Mouse (Mus musculus) intestine, embryonic 14.5 days (tissue): ENCODE measurements at regions not wholly inside any gene's neighbourhood (a gene's known extent, or its start where the extent isn't known, plus 50 kb on each side); places are given as distances from the start of the nearest gene placed in this dataset.

ENCODE experiments used
- ATAC-seq: fragments of 200-750 bp; cut with Nextera tagmentation; replicated peaks from 2 replicates; pipeline ENCODE4 v1.8.0; 2017; ENCODE audit warnings: low read depth, moderate number of reproducible peaks, moderate TSS enrichment, moderate library complexity; ENCODE audit not compliant: low FRiP score, low TSS enrichment
- DNase-seq: peaks from one replicate; pipeline ENCODE4 v3.0.0-alpha.2; 2018; ENCODE audit warnings: low spot score
- H3K27ac ChIP-seq: fragments of 300-500 bp; sonication (generic); 2 replicates; pipeline ENCODE4 v1.5.1; 2014; ENCODE audit warnings: low read depth, mild to moderate bottlenecking, control low read depth
- H3K27me3 ChIP-seq: fragments of 300-500 bp; sonication (generic); replicated peaks from 2 replicates; pipeline ENCODE4 v1.6.1; 2014; ENCODE audit warnings: low read length, control low read depth; ENCODE audit not compliant: control insufficient read depth, insufficient read depth
- H3K36me3 ChIP-seq: fragments of 300-500 bp; sonication (generic); 2 replicates; pipeline ENCODE4 v1.6.1; 2014; ENCODE audit warnings: low read length, control low read depth; ENCODE audit not compliant: control insufficient read depth, insufficient read depth
- H3K4me1 ChIP-seq: fragments of 300-500 bp; sonication (generic); replicated peaks from 2 replicates; pipeline ENCODE4 v1.6.1; 2014; ENCODE audit warnings: low read length, control low read depth, mixed read lengths; ENCODE audit not compliant: control insufficient read depth, insufficient read depth
- H3K4me2 ChIP-seq: fragments of 300-500 bp; sonication (generic); 2 replicates; pipeline ENCODE4 v1.6.1; 2014; ENCODE audit warnings: low read length
- H3K4me3 ChIP-seq: fragments of 300-500 bp; sonication (generic); 2 replicates; pipeline ENCODE4 v1.5.1; 2014; ENCODE audit warnings: low read depth, low read length, control low read depth, mixed read lengths
- H3K9ac ChIP-seq: fragments of 300-500 bp; sonication (generic); 2 replicates; pipeline ENCODE4 v1.6.1; 2014; ENCODE audit warnings: mild to moderate bottlenecking, low read length
- H3K9me3 ChIP-seq: fragments of 300-500 bp; sonication (generic); 2 replicates; pipeline ENCODE4 v1.6.1; 2016; ENCODE audit warnings: low read length, control low read depth; ENCODE audit not compliant: control insufficient read depth
- WGBS: fragments of 180-500 bp; shearing (Covaris S2); extraction: QIAGEN DNeasy Blood & Tissue Kit; methylation state at CpG from one replicate; pipeline ENCODE4 v1.1.7; 2014; 5-methylcytosine and 5-hydroxymethylcytosine counted together

- no peaks in the 10 kb centered on the region for H3K36me3 ChIP-seq
- H3K9ac ChIP-seq = no peak overlapping the region
- no peaks in the 10 kb centered on the region for H3K27me3 ChIP-seq
- no peak overlapping the region for H3K4me3 ChIP-seq
- no peak overlapping the region for H3K4me2 ChIP-seq
- DNase-seq (no peak), ATAC-seq (no peak)
- H3K9me3 ChIP-seq = no peaks in the 10 kb centered on the region
- H3K4me1 ChIP-seq = no peaks in the 10 kb centered on the region; the same call in 1 of the 2 replicates
- whole genome bisulfite sequencing = 83% methylated on average over 10 of the region's 10 CpGs
- H3K27ac ChIP-seq = no peak overlapping the region
These were observed 291.1 kb upstream of the Igfbp3 start for GRCm38 (mm10) chr11:7504651-7505321.

DNA sequence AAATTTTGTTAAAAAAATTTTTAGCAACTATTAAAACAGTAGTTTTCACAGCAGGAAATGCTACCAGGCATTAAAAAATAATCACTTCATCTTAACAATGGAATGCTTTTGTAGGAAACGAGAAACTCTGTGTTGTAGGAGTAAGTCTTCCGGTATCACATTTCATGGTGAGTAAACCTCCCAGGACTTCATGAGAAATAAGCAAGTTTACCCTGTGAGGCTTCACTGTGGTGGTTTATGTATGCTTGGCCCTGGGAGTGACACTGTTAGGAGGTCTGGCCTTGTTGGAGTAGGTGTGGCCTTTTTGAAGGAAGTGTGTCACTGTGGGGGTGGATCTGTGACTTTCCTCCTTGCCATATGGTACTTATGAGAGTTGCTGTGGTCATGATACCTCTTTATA, 289.0 kb upstream of the Igfbp3 start:
- no peaks in the 10 kb centered on the region for H3K27me3 ChIP-seq
- no peak for ATAC-seq
- WGBS = 69% methylated on average over 2 of the region's 2 CpGs
- DNase-seq = no peak
- no peaks in the 10 kb centered on the region for H3K9me3 ChIP-seq
- H3K9ac ChIP-seq = no peak overlapping the region
- no peak overlapping the region for H3K27ac ChIP-seq
- no peaks in the 10 kb centered on the region for H3K36me3 ChIP-seq
- no peak overlapping the region for H3K4me3 ChIP-seq
- no peak overlapping the region for H3K4me2 ChIP-seq
- H3K4me1 ChIP-seq = no peaks in the 10 kb centered on the region

GRCm38 (mm10) chr11:7502045-7502444, 288.3 kb upstream of the Igfbp3 start:
- WGBS = 69% methylated on average over 2 of the region's 2 CpGs
- Histone ChIP-seq H3K27me3 (no peaks in the 10 kb centered on the region), H3K27ac (no peak overlapping the region), H3K9ac (no peak overlapping the region), H3K4me2 (no peak overlapping the region), H3K4me3 (no peak overlapping the region), H3K4me1 (no peaks in the 10 kb centered on the region), H3K36me3 (no peaks in the 10 kb centered on the region), H3K9me3 (no peaks in the 10 kb centered on the region)
- ATAC-seq (no peak), DNase-seq (no peak)

GRCm38 (mm10) chr11:7497803-7498202, 284.1 kb upstream of the Igfbp3 start:
- WGBS = 85% methylated on average over 6 of the region's 6 CpGs
- DNase-seq = no peak
- Histone ChIP-seq H3K36me3 (no peaks in the 10 kb centered on the region), H3K9me3 (no peaks in the 10 kb centered on the region), H3K27me3 (no peaks in the 10 kb centered on the region), H3K27ac (no peak overlapping the region), H3K9ac (no peak overlapping the region), H3K4me2 (no peak overlapping the region), H3K4me3 (no peak overlapping the region), H3K4me1 (no peaks in the 10 kb centered on the region)
- ATAC-seq = no peak

GRCm38 (mm10) chr11:7473832-7474545, 260.3 kb upstream of the Igfbp3 start:
- Histone ChIP-seq H3K4me3 (no peak overlapping the region), H3K36me3 (no peaks in the 10 kb centered on the region), H3K9ac (no peak overlapping the region), H3K9me3 (no peaks in the 10 kb centered on the region), H3K27me3 (no peaks in the 10 kb centered on the region), H3K4me1 (no peaks in the 10 kb centered on the region), H3K27ac (no peak overlapping the region), H3K4me2 (no peak overlapping the region)
- WGBS = 66% methylated on average over 7 of the region's 7 CpGs
- DNase-seq (no peak), ATAC-seq (no peak; the same call in 1 of the 2 replicates)

GRCm38 (mm10) chr11:7465522-7465921, 251.8 kb upstream of the Igfbp3 start:
- H3K4me2 ChIP-seq = no peak overlapping the region
- H3K9ac ChIP-seq = no peak overlapping the region
- H3K36me3 ChIP-seq = no peaks in the 10 kb centered on the region
- H3K4me1 ChIP-seq = no peaks in the 10 kb centered on the region
- ATAC-seq (no peak), DNase-seq (no peak)
- no peak overlapping the region for H3K4me3 ChIP-seq
- 81% methylated on average over 1 of the region's 1 CpGs for WGBS
- H3K27me3 ChIP-seq = no peaks in the 10 kb centered on the region
- no peaks in the 10 kb centered on the region for H3K9me3 ChIP-seq
- no peak overlapping the region for H3K27ac ChIP-seq

DNA sequence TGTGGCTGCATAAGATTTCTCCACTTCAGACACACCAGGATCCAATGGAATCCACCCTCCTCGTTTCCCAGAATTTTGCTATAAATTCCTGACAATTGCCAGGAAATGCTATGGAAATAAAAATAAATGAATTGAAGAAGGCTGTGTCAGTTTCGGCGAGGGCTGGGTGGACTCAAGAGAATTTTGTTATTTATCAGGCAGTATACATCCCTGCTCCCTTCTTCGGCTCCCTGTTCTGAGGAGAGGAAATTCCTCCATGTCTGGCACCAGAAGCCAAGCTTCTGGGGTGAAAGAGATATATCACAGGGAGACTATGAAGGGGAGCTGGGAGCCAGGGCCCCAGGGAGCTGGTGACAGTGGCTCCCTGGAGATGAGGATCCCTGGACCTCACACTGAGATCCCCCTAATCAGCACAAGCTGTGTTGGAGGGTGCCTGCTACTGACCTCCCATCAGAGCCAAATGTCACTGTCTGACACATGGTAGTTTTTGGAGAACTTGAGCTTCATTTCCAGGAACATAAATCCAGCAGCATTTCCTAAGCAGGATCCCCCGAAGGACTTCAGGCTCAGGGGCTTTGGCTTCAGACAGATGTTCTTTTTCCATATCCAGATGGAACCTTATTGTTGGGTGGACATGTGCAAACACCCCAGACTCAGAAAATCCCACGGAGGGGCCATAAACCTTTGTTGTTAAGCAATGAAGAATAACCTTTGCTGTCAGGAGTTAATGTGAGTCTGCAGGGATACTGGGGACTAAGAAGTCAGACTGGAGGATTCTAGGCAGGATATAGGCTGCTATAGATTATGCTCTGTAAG, 248.4 kb upstream of the Igfbp3 start:
- 39% methylated on average over 6 of the region's 6 CpGs for WGBS
- H3K27ac ChIP-seq = no peak overlapping the region

GRCm38 (mm10) chr11:7451756-7452155, 238.0 kb upstream of the Igfbp3 start:
- no peak for DNase-seq
- no peak overlapping the region for H3K9ac ChIP-seq

More for the DNA sequence above, 248.4 kb upstream of the Igfbp3 start:
- no peaks in the 10 kb centered on the region for H3K9me3 ChIP-seq
- H3K4me1 ChIP-seq = no peaks in the 10 kb centered on the region
- ATAC-seq = no peak
- no peak overlapping the region for H3K4me3 ChIP-seq
- H3K4me2 ChIP-seq = no peak overlapping the region
- H3K27me3 ChIP-seq = no peaks in the 10 kb centered on the region
- no peak for DNase-seq
- no peak overlapping the region for H3K9ac ChIP-seq
- H3K36me3 ChIP-seq = no peaks in the 10 kb centered on the region

More at GRCm38 (mm10) chr11:7451756-7452155, 238.0 kb upstream of the Igfbp3 start:
- H3K4me2 ChIP-seq = no peak overlapping the region
- ATAC-seq = no peak
- no peak overlapping the region for H3K4me3 ChIP-seq
- WGBS = 83% methylated on average over 4 of the region's 4 CpGs
- H3K36me3 ChIP-seq = no peaks in the 10 kb centered on the region
- H3K4me1 ChIP-seq = no peaks in the 10 kb centered on the region
- H3K9me3 ChIP-seq = no peaks in the 10 kb centered on the region
- no peak overlapping the region for H3K27ac ChIP-seq
- H3K27me3 ChIP-seq = no peaks in the 10 kb centered on the region
